Mouse (Mus musculus) heart, adult 2 months (tissue): ENCODE results near the gene Afm. TPM values are rescaled to one million over a fixed set of nuclear protein-coding genes. Genes with fewer than 3 reads are reported as not detected.

ENCODE experiments used
- DNase-seq, 2 experiments: peaks; one replicate each; pipeline ENCODE4 v3.0.0; 2021
- H3K27ac ChIP-seq: fragments of 200-600 bp; 2 replicates; pipeline ENCODE4 v1.8.1; 2022
- H3K27me3 ChIP-seq: fragments of 200-500 bp; 2 replicates; pipeline ENCODE4 v1.6.1; 2012; ENCODE audit warnings: mild to moderate bottlenecking, low read length, inconsistent platforms, mixed read lengths; ENCODE audit not compliant: control insufficient read depth, insufficient read depth
- H3K36me3 ChIP-seq: fragments of 200-500 bp; 2 replicates; pipeline ENCODE4 v1.6.1; 2012; ENCODE audit warnings: low read length, inconsistent platforms; ENCODE audit not compliant: control insufficient read depth, insufficient read depth
- H3K4me1 ChIP-seq: fragments of 200-500 bp; 2 replicates; pipeline ENCODE4 v1.6.1; 2011; ENCODE audit warnings: low read length; ENCODE audit not compliant: control insufficient read depth, insufficient read depth
- H3K4me3 ChIP-seq: fragments of 200-600 bp; 2 replicates; pipeline ENCODE4 v1.8.1; 2022
- H3K79me2 ChIP-seq: fragments of 200-500 bp; replicated peaks from 2 replicates; pipeline ENCODE4 v1.6.1; 2012; ENCODE audit warnings: mild to moderate bottlenecking, inconsistent platforms, low read length, moderate library complexity, mixed read lengths; ENCODE audit not compliant: control insufficient read depth, insufficient read depth
- H3K9ac ChIP-seq: fragments of 200-500 bp; 2 replicates; pipeline ENCODE4 v1.6.1; 2012; ENCODE audit warnings: low read depth, mild to moderate bottlenecking, control low read depth, inconsistent platforms, low read length, mixed read lengths
- CTCF ChIP-seq: fragments of 200-600 bp; IDR thresholded peaks from 2 replicates; pipeline ENCODE4 v1.8.1; 2022; ENCODE audit warnings: antibody characterized with exemption, mild to moderate bottlenecking, moderate library complexity
- EP300 ChIP-seq: fragments of 200-500 bp; IDR thresholded peaks from 2 replicates; pipeline ENCODE4 v1.6.1; 2011; ENCODE audit warnings: low read depth, low read length, control low read depth; ENCODE audit not compliant: insufficient read depth
- POLR2A ChIP-seq: fragments of 200-500 bp; IDR thresholded peaks from 2 replicates; pipeline ENCODE4 v1.6.1; 2011; ENCODE audit warnings: mild to moderate bottlenecking, low read depth, low read length, control low read depth; ENCODE audit not compliant: insufficient read depth
- WGBS: fragments of 180-500 bp; shearing (Covaris S2); methylation state at CpG from one replicate; pipeline ENCODE4 v1.1.7; 2018; 5-methylcytosine and 5-hydroxymethylcytosine counted together
- intact Hi-C: fragments of 180-260 bp; cut with DNase I; formaldehyde crosslinking; loops from one replicate; pipeline ENCODE4 v1.15.1; 2025
- polyA plus RNA-seq: library from polyadenylated mRNA; depleted of rRNA; stranded (reverse); fragments of >200 nt; gene quantifications from 2 replicates; pipeline ENCODE4 v1.2.3, GENCODE M21; 2012
- total RNA-seq, 2 experiments: library from RNA; stranded (reverse); gene quantifications; 2 replicates each; pipeline ENCODE4 v1.2.3; 2021

Afm gene
- total and polyA plus RNA-seq, 3 experiments = not detected

- no peak overlapping the region for H3K4me3 ChIP-seq
- no peak for DNase-seq
- H3K9ac ChIP-seq = no peak overlapping the region
- TF ChIP-seq POLR2A (no peak), EP300 (no peak), CTCF (no peak)
- H3K36me3 ChIP-seq = no peaks in the 10 kb centered on the region
- H3K27me3 ChIP-seq = no peaks in the 10 kb centered on the region
- WGBS = 75% methylated on average over 7 of the region's 7 CpGs
- H3K79me2 ChIP-seq = no peaks in the 10 kb centered on the region
- H3K27ac ChIP-seq = no peak overlapping the region
- intact Hi-C loops = no loop called here
- H3K4me1 ChIP-seq = no peaks in the 10 kb centered on the region
Observed at GRCm38 (mm10) chr5:90499509-90499908, 19.2 kb upstream of the Afm start.

GRCm38 (mm10) chr5:90500714-90501113, 18.0 kb upstream of the Afm start:
- Histone ChIP-seq H3K27ac (no peak overlapping the region), H3K9ac (no peak overlapping the region), H3K36me3 (no peaks in the 10 kb centered on the region), H3K4me1 (no peaks in the 10 kb centered on the region), H3K4me3 (no peak overlapping the region), H3K27me3 (no peaks in the 10 kb centered on the region), H3K79me2 (no peaks in the 10 kb centered on the region)
- 4% methylated on average over 6 of the region's 6 CpGs for WGBS
- TF ChIP-seq CTCF (peak; percentile 96), EP300 (no peak), POLR2A (no peak)
- intact Hi-C loops = loop anchor here (2.0 kb wide), 1 partner anchor 298 kb away; no protein-coding TSS in a partner anchor
- peak; percentile 48 to 76 for DNase-seq

- TF ChIP-seq EP300 (no peak), POLR2A (no peak), CTCF (no peak)
- Histone ChIP-seq H3K27me3 (no peaks in the 10 kb centered on the region), H3K79me2 (no peaks in the 10 kb centered on the region), H3K4me1 (no peaks in the 10 kb centered on the region), H3K9ac (no peak overlapping the region), H3K36me3 (no peaks in the 10 kb centered on the region), H3K4me3 (no peak overlapping the region), H3K27ac (no peak overlapping the region)
- intact Hi-C loops = loop anchor here (2.0 kb wide), 1 partner anchor 299 kb away; no protein-coding TSS in a partner anchor
- no peak for DNase-seq
- 77% methylated on average over 5 of the region's 5 CpGs for WGBS
Observed at GRCm38 (mm10) chr5:90501752-90502151, 17.0 kb upstream of the Afm start.

- H3K4me1 ChIP-seq = no peaks in the 10 kb centered on the region
- no peak for TF ChIP-seq EP300
- TF ChIP-seq POLR2A = no peak
- TF ChIP-seq CTCF = no peak
- H3K9ac ChIP-seq = no peak overlapping the region
- WGBS = 62% methylated on average over 11 of the region's 11 CpGs
- no peak overlapping the region for H3K4me3 ChIP-seq
- no peak overlapping the region for H3K27ac ChIP-seq
- no peaks in the 10 kb centered on the region for H3K36me3 ChIP-seq
- DNase-seq = no peak
- no peaks in the 10 kb centered on the region for H3K27me3 ChIP-seq
- H3K79me2 ChIP-seq = no peaks in the 10 kb centered on the region
- intact Hi-C loops = no loop called here
Observed at GRCm38 (mm10) chr5:90504742-90505141, 14.0 kb upstream of the Afm start.

- DNase-seq = no peak
Observed at GRCm38 (mm10) chr5:90506507-90506906, 12.2 kb upstream of the Afm start.

GRCm38 (mm10) chr5:90507411-90507949, 11.3 kb upstream of the Afm start:
- H3K9ac ChIP-seq = no peak overlapping the region
- WGBS = 64% methylated on average over 13 of the region's 13 CpGs
- intact Hi-C loops = no loop called here
- DNase-seq = no peak
- H3K4me1 ChIP-seq = no peaks in the 10 kb centered on the region
- no peaks in the 10 kb centered on the region for H3K27me3 ChIP-seq
- H3K27ac ChIP-seq = no peak overlapping the region
- no peak overlapping the region for H3K4me3 ChIP-seq
- H3K36me3 ChIP-seq = no peaks in the 10 kb centered on the region
- no peaks in the 10 kb centered on the region for H3K79me2 ChIP-seq
- TF ChIP-seq EP300 (no peak), POLR2A (no peak), CTCF (no peak)

More at GRCm38 (mm10) chr5:90506507-90506906, 12.2 kb upstream of the Afm start:
- WGBS = 67% methylated on average over 2 of the region's 2 CpGs
- TF ChIP-seq CTCF (no peak), POLR2A (no peak), EP300 (no peak)
- Histone ChIP-seq H3K9ac (no peak overlapping the region), H3K27ac (no peak overlapping the region), H3K79me2 (no peaks in the 10 kb centered on the region), H3K4me1 (no peaks in the 10 kb centered on the region), H3K4me3 (no peak overlapping the region), H3K36me3 (no peaks in the 10 kb centered on the region), H3K27me3 (no peaks in the 10 kb centered on the region)
- intact Hi-C loops = no loop called here
